Mouse (Mus musculus) midbrain, embryonic 11.5 days (tissue): ENCODE results near the gene Hoxb4. TPM values are rescaled to one million over a fixed set of nuclear protein-coding genes. Genes with fewer than 3 reads are reported as not detected.

Experiments used
- ATAC-seq: fragments of 200-750 bp; cut with Nextera tagmentation; 2 replicates; pipeline ENCODE4 v1.8.0; 2017; ENCODE audit warnings: moderate TSS enrichment, moderate library complexity; ENCODE audit not compliant: low FRiP score
- DNase-seq: peaks from one replicate; pipeline ENCODE4 v3.0.0; 2015; ENCODE audit warnings: low spot score; ENCODE audit errors: missing footprints
- H3K27ac ChIP-seq: fragments of 300-500 bp; sonication (generic); 2 replicates; pipeline ENCODE4 v1.5.1; 2014; ENCODE audit warnings: low read depth, low read length
- H3K27me3 ChIP-seq: fragments of 300-500 bp; sonication (generic); 2 replicates; pipeline ENCODE4 v1.6.1; 2014; ENCODE audit warnings: mild to moderate bottlenecking, low read length, moderate library complexity, mixed read lengths; ENCODE audit not compliant: control insufficient read depth, insufficient read depth
- H3K36me3 ChIP-seq: fragments of 300-500 bp; sonication (generic); 2 replicates; pipeline ENCODE4 v1.6.1; 2014; ENCODE audit warnings: mild to moderate bottlenecking, low read length, moderate library complexity, mixed read lengths; ENCODE audit not compliant: control insufficient read depth, insufficient read depth
- H3K4me1 ChIP-seq: fragments of 300-500 bp; sonication (generic); 2 replicates; pipeline ENCODE4 v1.6.1; 2014; ENCODE audit warnings: low read length; ENCODE audit not compliant: control insufficient read depth, insufficient read depth
- H3K4me2 ChIP-seq: fragments of 300-500 bp; sonication (generic); 2 replicates; pipeline ENCODE4 v1.6.1; 2014; ENCODE audit warnings: mild to moderate bottlenecking, moderate library complexity
- H3K4me3 ChIP-seq: fragments of 300-500 bp; sonication (generic); 2 replicates; pipeline ENCODE4 v1.5.1; 2014; ENCODE audit warnings: low read depth, low read length
- H3K9ac ChIP-seq: fragments of 300-500 bp; sonication (generic); 2 replicates; pipeline ENCODE4 v1.6.1; 2014; ENCODE audit warnings: low read length
- H3K9me3 ChIP-seq: fragments of 300-500 bp; sonication (generic); 2 replicates; pipeline ENCODE4 v1.6.1; 2016; ENCODE audit warnings: low read length; ENCODE audit not compliant: control insufficient read depth
- whole genome bisulfite sequencing: fragments of 180-500 bp; shearing (Covaris S2); extraction: QIAGEN DNeasy Blood & Tissue Kit; methylation state at CpG from one replicate; pipeline ENCODE4 v1.1.7; 2014; 5-methylcytosine and 5-hydroxymethylcytosine counted together
- polyA plus RNA-seq: library from polyadenylated mRNA; unstranded; fragments of >200 nt; fragmentation: Nextera tagmentation; extraction: Ambion mirVana; gene quantifications from 2 replicates; pipeline ENCODE4 v1.2.1, GENCODE M21; 2014

The Hoxb4 gene
- polyA plus RNA-seq, 1 experiment from 2014 or later, result not detected

GRCm38 (mm10) chr11:96326705-96327104 lies 8.6 kb downstream of the Hoxb4 start:
- no peak overlapping the region for H3K9ac ChIP-seq
- peaks cover 100% of the 10 kb centered on the region for H3K27me3 ChIP-seq
- ATAC-seq (no peak), DNase-seq (no peak)
- H3K4me3 ChIP-seq, result no peak overlapping the region
- under 1% methylated on average over 12 of the region's 12 CpGs for WGBS
- H3K36me3 ChIP-seq, result no peaks in the 10 kb centered on the region
- no peak overlapping the region for H3K27ac ChIP-seq
- no peak overlapping the region for H3K4me2 ChIP-seq
- no peaks in the 10 kb centered on the region for H3K4me1 ChIP-seq
- no peaks in the 10 kb centered on the region for H3K9me3 ChIP-seq

GRCm38 (mm10) chr11:96327122-96327521 lies 9.1 kb downstream of the Hoxb4 start:
- no peak overlapping the region for H3K27ac ChIP-seq
- H3K4me2 ChIP-seq, result no peak overlapping the region
- ATAC-seq, result no peak
- H3K36me3 ChIP-seq, result no peaks in the 10 kb centered on the region
- no peaks in the 10 kb centered on the region for H3K9me3 ChIP-seq
- WGBS, result 3% methylated on average over 7 of the region's 7 CpGs
- H3K4me3 ChIP-seq, result no peak overlapping the region
- peaks cover 100% of the 10 kb centered on the region for H3K27me3 ChIP-seq
- no peaks in the 10 kb centered on the region for H3K4me1 ChIP-seq
- DNase-seq, result no peak
- no peak overlapping the region for H3K9ac ChIP-seq

DNA sequence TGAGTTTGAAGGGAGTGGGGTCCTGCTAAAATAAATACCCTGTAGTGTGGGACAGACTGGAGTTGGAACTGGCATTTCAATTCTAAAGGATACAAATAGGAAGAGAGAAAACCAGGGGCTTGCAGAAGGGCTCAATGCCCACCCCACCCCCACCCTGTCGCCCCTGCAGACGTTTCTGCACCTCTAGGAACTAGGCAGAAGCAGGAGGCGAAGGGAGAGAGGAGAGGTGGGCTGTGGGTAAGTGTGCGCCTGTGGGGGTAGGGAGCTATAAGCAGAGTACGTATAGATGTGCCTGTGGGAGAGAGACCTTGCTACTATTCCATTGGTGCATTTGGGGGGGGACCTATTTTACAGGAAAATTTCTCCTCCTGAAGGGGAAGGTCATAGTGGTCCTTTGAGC lies 9.7 kb downstream of the Hoxb4 start:
- Histone ChIP-seq H3K36me3 (no peaks in the 10 kb centered on the region), H3K9ac (no peak overlapping the region), H3K4me2 (no peak overlapping the region), H3K27me3 (peaks cover 100% of the 10 kb centered on the region), H3K4me3 (no peak overlapping the region), H3K4me1 (no peaks in the 10 kb centered on the region), H3K9me3 (no peaks in the 10 kb centered on the region), H3K27ac (no peak overlapping the region)
- no peak for DNase-seq
- no peak for ATAC-seq
- 1% methylated on average over 5 of the region's 5 CpGs for WGBS

- WGBS, result 5% methylated on average over 8 of the region's 8 CpGs
Measured at GRCm38 (mm10) chr11:96328605-96329004, 10.5 kb downstream of the Hoxb4 start.

GRCm38 (mm10) chr11:96332105-96332504 lies 14.0 kb downstream of the Hoxb4 start:
- under 1% methylated on average over 8 of the region's 8 CpGs for WGBS
- Histone ChIP-seq H3K9me3 (no peaks in the 10 kb centered on the region), H3K4me3 (no peak overlapping the region), H3K9ac (no peak overlapping the region), H3K4me1 (no peaks in the 10 kb centered on the region), H3K36me3 (no peaks in the 10 kb centered on the region), H3K27me3 (peaks cover 100% of the 10 kb centered on the region), H3K27ac (no peak overlapping the region), H3K4me2 (no peak overlapping the region)
- ATAC-seq (no peak), DNase-seq (no peak)

More at GRCm38 (mm10) chr11:96328605-96329004, 10.5 kb downstream of the Hoxb4 start:
- H3K9ac ChIP-seq, result no peak overlapping the region
- ATAC-seq, result no peak
- H3K4me3 ChIP-seq, result no peak overlapping the region
- H3K9me3 ChIP-seq, result no peaks in the 10 kb centered on the region
- peaks cover 100% of the 10 kb centered on the region for H3K27me3 ChIP-seq
- H3K27ac ChIP-seq, result no peak overlapping the region
- H3K4me2 ChIP-seq, result no peak overlapping the region
- no peaks in the 10 kb centered on the region for H3K4me1 ChIP-seq
- no peaks in the 10 kb centered on the region for H3K36me3 ChIP-seq
- DNase-seq, result no peak

GRCm38 (mm10) chr11:96332618-96333032 lies 14.6 kb downstream of the Hoxb4 start:
- Histone ChIP-seq H3K4me2 (no peak overlapping the region), H3K4me1 (no peaks in the 10 kb centered on the region), H3K27me3 (peaks cover 100% of the 10 kb centered on the region), H3K4me3 (no peak overlapping the region), H3K9ac (no peak overlapping the region), H3K27ac (no peak overlapping the region), H3K9me3 (no peaks in the 10 kb centered on the region), H3K36me3 (no peaks in the 10 kb centered on the region)
- ATAC-seq (no peak), DNase-seq (no peak)
- WGBS, result under 1% methylated on average over 31 of the region's 35 CpGs

- no peak overlapping the region for H3K9ac ChIP-seq
- WGBS, result 2% methylated on average over 17 of the region's 17 CpGs
- H3K36me3 ChIP-seq, result no peaks in the 10 kb centered on the region
- no peak overlapping the region for H3K27ac ChIP-seq
- ATAC-seq (no peak), DNase-seq (no peak)
- H3K4me3 ChIP-seq, result no peak overlapping the region
- peaks cover 100% of the 10 kb centered on the region for H3K27me3 ChIP-seq
- no peaks in the 10 kb centered on the region for H3K9me3 ChIP-seq
- H3K4me2 ChIP-seq, result no peak overlapping the region
- no peaks in the 10 kb centered on the region for H3K4me1 ChIP-seq
Measured at GRCm38 (mm10) chr11:96333241-96334001, 15.4 kb downstream of the Hoxb4 start.

DNA sequence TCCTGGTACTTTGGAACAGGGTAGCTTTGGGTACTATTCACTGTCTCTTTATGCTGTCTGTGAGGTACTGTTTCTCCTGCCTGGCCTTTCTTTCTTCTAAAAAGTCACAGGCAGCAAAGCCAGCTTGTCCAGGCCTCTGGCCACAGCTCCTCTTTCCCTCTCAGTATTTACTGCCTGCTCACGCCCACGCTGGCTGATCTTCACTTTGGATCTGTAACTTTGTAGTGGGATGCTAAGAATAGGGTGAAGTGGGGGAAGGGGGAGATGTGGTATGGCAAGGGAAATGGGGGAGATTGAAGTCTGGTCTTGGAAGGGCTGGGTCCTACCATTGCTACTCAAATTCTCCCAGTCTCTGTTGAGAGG lies 15.9 kb downstream of the Hoxb4 start:
- WGBS, result 0% methylated on average over 2 of the region's 2 CpGs
- Histone ChIP-seq H3K9me3 (no peaks in the 10 kb centered on the region), H3K4me2 (no peak overlapping the region), H3K27ac (no peak overlapping the region), H3K4me1 (no peaks in the 10 kb centered on the region), H3K36me3 (no peaks in the 10 kb centered on the region), H3K9ac (no peak overlapping the region), H3K27me3 (peaks cover 100% of the 10 kb centered on the region), H3K4me3 (no peak overlapping the region)
- DNase-seq, result no peak
- no peak for ATAC-seq

GRCm38 (mm10) chr11:96334998-96335397 lies 16.9 kb downstream of the Hoxb4 start:
- Histone ChIP-seq H3K27me3 (peaks cover 100% of the 10 kb centered on the region), H3K9ac (no peak overlapping the region), H3K36me3 (no peaks in the 10 kb centered on the region), H3K27ac (no peak overlapping the region), H3K9me3 (no peaks in the 10 kb centered on the region), H3K4me2 (no peak overlapping the region), H3K4me3 (no peak overlapping the region), H3K4me1 (no peaks in the 10 kb centered on the region)
- DNase-seq (no peak), ATAC-seq (no peak)
- WGBS, result 32% methylated on average over 3 of the region's 3 CpGs
